Mouse (Mus musculus) stomach, embryonic 16.5 days (tissue): Measurements from ENCODE around the gene Zic5. TPM values are rescaled to one million over a fixed set of nuclear protein-coding genes. Genes with fewer than 3 reads are reported as not detected.

Experiments
- ATAC-seq: fragments of 200-750 bp; cut with Nextera tagmentation; 2 replicates; pipeline ENCODE4 v1.8.0; 2017; ENCODE audit warnings: moderate number of reproducible peaks, moderate TSS enrichment; ENCODE audit not compliant: insufficient read depth, low FRiP score
- H3K27ac ChIP-seq: fragments of 300-500 bp; sonication (generic); 2 replicates; pipeline ENCODE4 v1.5.1; 2014; ENCODE audit warnings: low read length
- H3K27me3 ChIP-seq: fragments of 300-500 bp; sonication (generic); 2 replicates; pipeline ENCODE4 v1.6.1; 2014; ENCODE audit warnings: low read length, control low read depth, mixed read lengths; ENCODE audit not compliant: control insufficient read depth, insufficient read depth
- H3K36me3 ChIP-seq: fragments of 300-500 bp; sonication (generic); 2 replicates; pipeline ENCODE4 v1.6.1; 2014; ENCODE audit warnings: low read length; ENCODE audit not compliant: control insufficient read depth, insufficient read depth
- H3K4me1 ChIP-seq: fragments of 300-500 bp; sonication (generic); 2 replicates; pipeline ENCODE4 v1.6.1; 2014; ENCODE audit warnings: low read length, control low read depth, mixed read lengths; ENCODE audit not compliant: control insufficient read depth, insufficient read depth
- H3K4me2 ChIP-seq: fragments of 300-500 bp; sonication (generic); 2 replicates; pipeline ENCODE4 v1.6.1; 2014; ENCODE audit warnings: low read depth, low read length, mixed read lengths
- H3K4me3 ChIP-seq: fragments of 300-500 bp; sonication (generic); replicated peaks from 2 replicates; pipeline ENCODE4 v1.5.1; 2014; ENCODE audit warnings: mild to moderate bottlenecking, low read length
- H3K9ac ChIP-seq: fragments of 300-500 bp; sonication (generic); 2 replicates; pipeline ENCODE4 v1.6.1; 2014; ENCODE audit warnings: low read length
- H3K9me3 ChIP-seq: fragments of 300-500 bp; sonication (generic); replicated peaks from 2 replicates; pipeline ENCODE4 v1.6.1; 2016; ENCODE audit warnings: low read length, control low read depth; ENCODE audit not compliant: control insufficient read depth
- WGBS: fragments of 180-500 bp; shearing (Covaris S2); extraction: QIAGEN DNeasy Blood & Tissue Kit; methylation state at CpG from one replicate; pipeline ENCODE4 v1.1.7; 2014; 5-methylcytosine and 5-hydroxymethylcytosine counted together
- polyA plus RNA-seq: library from polyadenylated mRNA; unstranded; fragments of >200 nt; fragmentation: Nextera tagmentation; extraction: Ambion mirVana; gene quantifications from 2 replicates; pipeline ENCODE4 v1.2.1, GENCODE M21; 2015

Zic5 gene
- polyA plus RNA-seq, 1 experiment from 2014 or later, result not detected

GRCm38 (mm10) chr14:122427204-122427560 is 38.3 kb downstream of the Zic5 start:
- no peaks in the 10 kb centered on the region for H3K36me3 ChIP-seq
- H3K9me3 ChIP-seq, result no peaks in the 10 kb centered on the region
- H3K4me3 ChIP-seq, result no peak overlapping the region
- no peak overlapping the region for H3K4me2 ChIP-seq
- no peak for ATAC-seq
- H3K27me3 ChIP-seq, result no peaks in the 10 kb centered on the region
- WGBS, result 27% methylated on average over 8 of the region's 8 CpGs
- no peaks in the 10 kb centered on the region for H3K4me1 ChIP-seq
- no peak overlapping the region for H3K9ac ChIP-seq
- H3K27ac ChIP-seq, result no peak overlapping the region

GRCm38 (mm10) chr14:122426529-122427203 is 38.8 kb downstream of the Zic5 start:
- WGBS, result 38% methylated on average over 10 of the region's 10 CpGs
- no peak for ATAC-seq
- H3K4me2 ChIP-seq, result no peak overlapping the region
- H3K9ac ChIP-seq, result no peak overlapping the region
- no peaks in the 10 kb centered on the region for H3K36me3 ChIP-seq
- no peak overlapping the region for H3K4me3 ChIP-seq
- H3K4me1 ChIP-seq, result no peaks in the 10 kb centered on the region
- H3K27ac ChIP-seq, result no peak overlapping the region
- no peaks in the 10 kb centered on the region for H3K9me3 ChIP-seq
- H3K27me3 ChIP-seq, result no peaks in the 10 kb centered on the region

GRCm38 (mm10) chr14:122424441-122424840 is 41.0 kb downstream of the Zic5 start:
- Histone ChIP-seq H3K4me3 (no peak overlapping the region), H3K27me3 (no peaks in the 10 kb centered on the region), H3K9me3 (no peaks in the 10 kb centered on the region), H3K4me1 (no peaks in the 10 kb centered on the region), H3K4me2 (no peak overlapping the region), H3K36me3 (no peaks in the 10 kb centered on the region), H3K9ac (no peak overlapping the region), H3K27ac (no peak overlapping the region)
- no peak for ATAC-seq
- WGBS, result 66% methylated on average over 3 of the region's 3 CpGs

- ATAC-seq, result no peak
- Histone ChIP-seq H3K4me2 (no peak overlapping the region), H3K9me3 (no peaks in the 10 kb centered on the region), H3K9ac (no peak overlapping the region), H3K4me1 (no peaks in the 10 kb centered on the region), H3K36me3 (no peaks in the 10 kb centered on the region), H3K27me3 (no peaks in the 10 kb centered on the region), H3K4me3 (no peak overlapping the region), H3K27ac (no peak overlapping the region)
- 35% methylated on average over 4 of the region's 4 CpGs for WGBS
These were observed 49.2 kb downstream of the Zic5 start for GRCm38 (mm10) chr14:122416166-122416771.

- 84% methylated on average over 2 of the region's 2 CpGs for WGBS
- no peaks in the 10 kb centered on the region for H3K9me3 ChIP-seq
- no peaks in the 10 kb centered on the region; the same call in 1 of the 2 replicates for H3K27me3 ChIP-seq
- H3K4me3 ChIP-seq, result no peak overlapping the region
- H3K4me2 ChIP-seq, result no peak overlapping the region
- ATAC-seq, result no peak
- H3K36me3 ChIP-seq, result no peaks in the 10 kb centered on the region
- no peaks in the 10 kb centered on the region for H3K4me1 ChIP-seq
- H3K27ac ChIP-seq, result no peak overlapping the region
- H3K9ac ChIP-seq, result no peak overlapping the region
These were observed 50.7 kb downstream of the Zic5 start for GRCm38 (mm10) chr14:122414786-122415185.

- Histone ChIP-seq H3K9ac (no peak overlapping the region), H3K4me3 (no peak overlapping the region), H3K27me3 (peaks cover 3% of the 10 kb centered on the region; the same call in 1 of the 2 replicates), H3K4me2 (no peak overlapping the region), H3K9me3 (no peaks in the 10 kb centered on the region), H3K27ac (no peak overlapping the region), H3K4me1 (no peaks in the 10 kb centered on the region), H3K36me3 (no peaks in the 10 kb centered on the region)
- no peak for ATAC-seq
- 77% methylated on average over 2 of the region's 2 CpGs for WGBS
These were observed 51.9 kb downstream of the Zic5 start for GRCm38 (mm10) chr14:122413542-122413928.

- Histone ChIP-seq H3K9me3 (no peaks in the 10 kb centered on the region), H3K36me3 (no peaks in the 10 kb centered on the region), H3K4me2 (no peak overlapping the region), H3K27ac (no peak overlapping the region), H3K4me3 (no peak overlapping the region), H3K27me3 (peaks cover 8% of the 10 kb centered on the region; the same call in 1 of the 2 replicates), H3K9ac (no peak overlapping the region), H3K4me1 (no peaks in the 10 kb centered on the region)
- ATAC-seq, result no peak
- 60% methylated on average over 2 of the region's 2 CpGs for WGBS
These were observed 52.5 kb downstream of the Zic5 start for GRCm38 (mm10) chr14:122412841-122413541.

Other genes starting within 250 kb of the Zic5 start
- not detected in 2 replicates for gene Gm5089, start 14.6 kb downstream of the Zic5 start, polyA plus RNA-seq
- not detected in 2 replicates for gene Zic2, start 9.8 kb upstream of the Zic5 start, polyA plus RNA-seq
- gene Gm10837, start 24.9 kb upstream of the Zic5 start, polyA plus RNA-seq, result not detected in 2 replicates
- gene Pcca, start 68.6 kb upstream of the Zic5 start, polyA plus RNA-seq, result 19.7 and 21.1 TPM in 2 replicates